Mouse (Mus musculus): ENCODE data around the gene 2010300C02Rik.

2010300C02Rik gene

GRCm38 (mm10) chr1:37565396-37565795 is 154.5 kb downstream of the 2010300C02Rik start:
- DNase-seq = no peak

GRCm38 (mm10) chr1:37561955-37562354 is 157.9 kb downstream of the 2010300C02Rik start:
- DNase-seq = no peak
